Mouse (Mus musculus) frontal cortex, postnatal 36 days (tissue): Measurements from ENCODE around the gene Lrrc38.

ENCODE experiments used
- DNase-seq, 2 experiments: peaks; one replicate each; pipeline ENCODE4 v3.0.0; 2022; ENCODE audit warnings: low spot score in 2 of 2

The Lrrc38 gene

GRCm38 (mm10) chr4:143350047-143351015 is 774 bp downstream of the Lrrc38 start:
- DNase-seq: no peak

- DNase-seq: no peak
Measured at GRCm38 (mm10) chr4:143352301-143352700, 2.7 kb downstream of the Lrrc38 start.

GRCm38 (mm10) chr4:143361520-143361919 is 12.0 kb downstream of the Lrrc38 start:
- DNase-seq: no peak

GRCm38 (mm10) chr4:143366415-143367041 is 17.0 kb downstream of the Lrrc38 start:
- DNase-seq: no peak

DNA sequence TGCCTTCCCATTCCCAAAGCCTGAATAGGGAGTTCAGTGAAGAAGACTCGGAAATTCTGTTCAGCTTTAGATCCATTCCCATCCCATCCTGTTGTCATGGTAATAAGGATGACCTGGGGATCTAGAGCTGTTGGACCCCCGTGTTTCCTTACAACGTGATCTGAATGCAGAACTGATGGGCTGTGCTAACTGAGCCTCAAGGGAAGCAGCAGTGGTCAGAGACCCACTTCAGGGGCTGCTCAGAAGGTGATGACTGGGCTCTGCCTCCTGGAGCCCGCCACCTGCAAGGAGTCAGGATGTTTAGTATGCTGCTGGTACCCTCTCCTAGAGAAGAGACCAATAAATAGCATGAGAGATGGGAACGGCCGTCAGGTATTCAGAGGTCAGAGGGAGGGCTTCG is 29.9 kb downstream of the Lrrc38 start:
- DNase-seq: no peak

- DNase-seq: peak in 1 of 2 experiments; percentile 20
Measured at GRCm38 (mm10) chr4:143379931-143380715, 30.6 kb downstream of the Lrrc38 start.

- DNase-seq: peak in 1 of 2 experiments; percentile 30
Measured at GRCm38 (mm10) chr4:143380716-143381004, 31.1 kb downstream of the Lrrc38 start.

- no peak for DNase-seq
Measured at GRCm38 (mm10) chr4:143382163-143382562, 32.6 kb downstream of the Lrrc38 start.

DNA sequence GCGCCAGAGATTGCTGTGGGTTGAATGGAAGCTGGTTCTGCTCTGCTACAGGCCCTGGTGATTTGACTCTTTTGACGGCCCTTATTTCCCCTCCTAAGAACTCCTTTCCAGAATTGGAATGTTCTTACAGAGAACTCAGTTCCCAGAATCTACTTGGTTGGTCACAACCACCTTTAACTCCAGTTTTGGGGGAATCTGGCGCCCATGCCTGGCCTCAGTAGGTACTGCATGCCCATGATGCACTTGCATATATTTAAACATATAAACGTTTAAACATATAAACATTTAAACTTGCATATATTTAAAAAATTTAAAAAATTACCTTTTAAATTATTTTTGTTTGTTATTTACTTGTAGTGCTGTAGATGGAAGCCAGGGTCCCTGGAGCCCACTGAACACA is 34.1 kb downstream of the Lrrc38 start:
- DNase-seq: no peak

- DNase-seq: peak in 1 of 2 experiments; percentile 21
Measured at GRCm38 (mm10) chr4:143388955-143389702, 39.6 kb downstream of the Lrrc38 start.

- no peak for DNase-seq
Measured at GRCm38 (mm10) chr4:143394181-143394580, 44.6 kb downstream of the Lrrc38 start, which contains the start of gene Pramel1. Gene Pramel1 (plus strand): TSS chr4:143394428.

DNA sequence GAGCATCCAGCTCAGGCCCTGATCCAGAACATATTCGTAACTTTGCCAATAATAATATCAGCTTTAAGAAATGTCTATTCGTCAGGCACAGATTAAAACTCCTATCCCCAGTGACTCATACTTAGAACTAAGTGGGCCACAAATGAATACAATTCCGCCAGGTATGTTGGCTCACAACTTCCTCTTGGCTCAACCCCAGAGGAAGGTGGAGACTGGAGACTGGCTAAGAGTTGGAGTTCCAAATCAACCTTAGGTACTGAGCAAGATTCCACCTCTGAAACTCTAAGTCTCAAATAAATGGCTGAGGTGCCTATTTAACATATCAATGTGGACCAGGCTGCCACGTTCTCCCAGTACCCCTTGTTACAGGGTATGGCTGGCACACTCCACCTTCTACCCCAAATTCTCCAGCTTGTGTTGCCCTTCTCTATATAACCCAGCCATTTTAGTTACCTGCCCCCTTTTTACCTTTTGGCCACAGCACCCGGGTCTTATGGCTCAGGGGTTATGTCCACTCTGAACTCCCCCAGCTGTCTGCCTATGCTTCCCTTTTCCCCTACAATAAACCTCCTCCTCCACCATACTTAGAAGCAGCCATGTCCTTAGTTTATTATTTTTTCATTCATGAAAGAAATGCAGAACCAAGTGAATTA is 62.1 kb downstream of the Lrrc38 start:
- no peak for DNase-seq

GRCm38 (mm10) chr4:143412219-143413092 is 62.9 kb downstream of the Lrrc38 start, which contains the start of gene Pramef8:
Gene Pramef8 (plus strand): TSS chr4:143412426.
- DNase-seq: peak; percentile 88 to 95

DNA sequence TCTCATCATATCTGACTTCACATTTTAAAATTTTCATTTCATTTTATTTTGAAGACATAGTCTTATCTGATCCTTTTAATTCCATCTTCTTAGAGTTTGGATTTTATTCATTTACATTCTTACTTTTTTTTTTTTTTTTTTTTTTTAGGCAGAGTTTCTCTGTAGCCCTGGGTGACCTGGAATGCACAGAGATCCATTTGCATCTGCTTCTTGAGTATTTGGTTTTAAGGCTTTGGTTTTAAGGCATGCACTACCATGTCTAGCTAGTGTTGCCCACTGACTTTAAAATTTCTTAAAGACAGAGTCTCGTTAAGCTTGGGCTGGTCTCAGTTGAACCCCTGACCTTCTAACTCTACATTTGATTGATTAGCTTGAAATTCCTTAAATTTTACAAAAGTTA is 64.1 kb downstream of the Lrrc38 start:
- DNase-seq: no peak

GRCm38 (mm10) chr4:143414121-143414520 is 64.6 kb downstream of the Lrrc38 start:
- DNase-seq: no peak
